Mouse (Mus musculus): ENCODE data around the gene Aff1.

- no peak for TF ChIP-seq EP300 (IDR thresholded peaks at IDR 0.05; ENCODE audit: low read depth)
- no peak for TF ChIP-seq CTCF (IDR thresholded peaks at IDR 0.05; ENCODE audit: low read depth)
Observed at GRCm38 (mm10) chr5:103855483-103856211, 163.5 kb downstream of the Aff1 start.
